ENCODE assay signal across 10 mouse cellular contexts in the genomic region with DNA sequence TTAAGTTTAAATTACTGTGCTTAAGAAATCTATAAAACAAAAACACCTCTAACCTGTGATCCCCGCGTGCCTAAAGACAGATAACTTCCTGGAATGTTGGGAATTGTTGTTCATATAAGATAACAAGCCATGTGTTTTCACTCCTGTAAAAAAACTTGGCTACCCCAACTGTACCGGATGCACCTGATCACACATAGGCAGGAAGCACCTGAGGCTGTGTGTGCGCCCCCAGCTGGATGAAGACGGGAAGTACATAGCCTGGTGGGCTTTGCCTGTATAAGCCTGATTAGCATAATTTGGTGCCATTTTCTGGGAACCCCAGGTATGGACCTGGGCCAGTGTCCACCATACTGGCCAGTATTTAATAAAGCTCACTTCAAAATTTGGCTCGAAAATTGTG. TPM values are rescaled to one million over a fixed set of nuclear protein-coding genes. Genes with fewer than 3 reads are reported as not detected.
A peak's percentile ranks its signal among the peaks of the same experiment; 100 is the strongest.
DNase-seq lines count a peak whose midpoint lies in the region; ATAC-seq and TF ChIP-seq lines count a peak whose summit lies in the region.
"Had no signal": no experiment of that assay in that cellular context is flagged by ENCODE, and none has a peak within 500 bp of the region (broad histone marks: within the 10 kb centered on the region; RNA-seq: fewer than 3 reads in every experiment).

No protein-coding gene starts in this region.

- no peaks in the 10 kb centered on the region for H3K27me3 ChIP-seq in heart, embryonic 12.5 days (replicated peaks)
- H3K27me3 ChIP-seq in lung, postnatal 0 days (replicated peaks; ENCODE audit: insufficient read depth, low read length), result no peaks in the 10 kb centered on the region
- H3K27me3 ChIP-seq: heart, embryonic 13.5 days; megakaryocyte, embryonic 14.5 days had no signal

- H3K9ac ChIP-seq in heart, embryonic 12.5 days, result no peak overlapping the region
- H3K9ac ChIP-seq in lung, postnatal 0 days (replicated peaks; ENCODE audit: low read depth), result no peak overlapping the region
- H3K9ac ChIP-seq: heart, embryonic 13.5 days had no signal

- H3K4me1 ChIP-seq in heart, embryonic 12.5 days (replicated peaks), result peaks cover 52% of the 10 kb centered on the region
- peaks cover 21% of the 10 kb centered on the region for H3K4me1 ChIP-seq in lung, postnatal 0 days (ENCODE audit: insufficient read depth, low read depth, low read length)

- H3K4me2 ChIP-seq in heart, embryonic 12.5 days, result no peak overlapping the region
- H3K4me2 ChIP-seq in lung, postnatal 0 days (replicated peaks; ENCODE audit: low read depth, low read length), result no peak overlapping the region
- H3K4me2 ChIP-seq: heart, embryonic 13.5 days had no signal

- ATAC-seq in heart, embryonic 12.5 days (ENCODE audit: insufficient number of reproducible peaks, low FRiP score), result 0 out of 2 replicates have a peak, but pooled peaks have one; percentile 26
- ATAC-seq in lung, postnatal 0 days, result no peak
- ATAC-seq in inflammation-experienced regulatory T-cells, adult 6 months, result peak; percentile 61

- H3K9me3 ChIP-seq in heart, embryonic 12.5 days (replicated peaks), result no peaks in the 10 kb centered on the region
- H3K9me3 ChIP-seq in lung, postnatal 0 days (ENCODE audit: low read length), result no peaks in the 10 kb centered on the region
- H3K9me3 ChIP-seq: heart, embryonic 13.5 days; megakaryocyte, embryonic 14.5 days had no signal

- no peak overlapping the region for H3K4me3 ChIP-seq in heart, embryonic 12.5 days
- H3K4me3 ChIP-seq in lung, postnatal 0 days (ENCODE audit: low read depth, low read length), result no peak overlapping the region
- H3K4me3 ChIP-seq: heart, embryonic 13.5 days; megakaryocyte, embryonic 14.5 days had no signal

- H3K27ac ChIP-seq in heart, embryonic 12.5 days (ENCODE audit: poor library complexity, severe bottlenecking), result no peak overlapping the region
- H3K27ac ChIP-seq in lung, postnatal 0 days (ENCODE audit: low read length), result no peak overlapping the region
- H3K27ac ChIP-seq: heart, embryonic 13.5 days had no signal

- TF ChIP-seq EP300 in lung, postnatal 0 days (IDR thresholded peaks at IDR 0.05), result no peak

- DNase-seq in heart, postnatal 25 days (ENCODE audit: low spot score), result no peak
- DNase-seq in lung, postnatal 0 days (ENCODE audit: low spot score), result peak; percentile 38
- DNase-seq in lung, postnatal 14 days, result no peak
- peak; percentile 54 to 70 for DNase-seq in thymus, postnatal 36 days
- DNase-seq in urinary bladder, postnatal 10 days (ENCODE audit: low spot score), result no peak
- DNase-seq in right cerebral cortex, adult 18-20 months, result no peak

- TF ChIP-seq CTCF in lung, postnatal 0 days (IDR thresholded peaks at IDR 0.05), result peak; percentile 67

- no peaks in the 10 kb centered on the region; the same call in 1 of the 2 replicates for H3K36me3 ChIP-seq in heart, embryonic 12.5 days
- no peaks in the 10 kb centered on the region for H3K36me3 ChIP-seq in lung, postnatal 0 days (ENCODE audit: insufficient read depth, low read length)

- WGBS in heart, embryonic 12.5 days, result 50% methylated on average over 6 of the region's 6 CpGs
- 32% methylated on average over 6 of the region's 6 CpGs for WGBS in lung, postnatal 0 days

- intact Hi-C loops in heart, postnatal 25 days (cut with DNase I), result no loop called here

RNA-seq across cellular contexts. Expression of a gene that starts 19.3 kb away (rescaled TPM):
- polyA plus RNA-seq in heart, embryonic 12.5 days (2016; fragmentation: Nextera tagmentation; extraction: Ambion mirVana), result 26.2 and 26.5 TPM in 2 replicates
- 10 to 100 TPM; 48.0 to 52.3 TPM for total RNA-seq in heart, postnatal 25 days (2021)
- 19.1 and 20.3 TPM in 2 replicates for polyA plus RNA-seq in lung, postnatal 0 days (2015; fragmentation: Nextera tagmentation; extraction: Ambion mirVana)
- 1 to 10 TPM; 2.5 to 5.3 (median 2.8) TPM for polyA plus RNA-seq in inflammation-experienced regulatory T-cells, adult 6 months (2017; shearing (Covaris generic))

RNA-seq across cellular contexts. Expression of a gene that starts 25.9 kb away (rescaled TPM):
- polyA plus RNA-seq in heart, embryonic 12.5 days (2016; fragmentation: Nextera tagmentation; extraction: Ambion mirVana), result 0.08 TPM in 1 of 2 replicates, not detected in the other
- not detected for total RNA-seq in heart, postnatal 25 days (2021)
- 0.05 and 0.15 TPM in 2 replicates for polyA plus RNA-seq in lung, postnatal 0 days (2015; fragmentation: Nextera tagmentation; extraction: Ambion mirVana)
- polyA plus RNA-seq in inflammation-experienced regulatory T-cells, adult 6 months (2017; shearing (Covaris generic)), result not detected
- polyA plus RNA-seq: heart, embryonic 13.5 days had no signal

RNA-seq across cellular contexts. Expression of a gene that starts 33.5 kb away (rescaled TPM):
- polyA plus RNA-seq in heart, embryonic 12.5 days (2016; fragmentation: Nextera tagmentation; extraction: Ambion mirVana), result 0.32 and 0.36 TPM in 2 replicates
- total RNA-seq in heart, postnatal 25 days (2021), result under 1 TPM; 0.28 to 0.49 TPM
- polyA plus RNA-seq in lung, postnatal 0 days (2015; fragmentation: Nextera tagmentation; extraction: Ambion mirVana), result 0.76 and 0.88 TPM in 2 replicates
- polyA plus RNA-seq in inflammation-experienced regulatory T-cells, adult 6 months (2017; shearing (Covaris generic)), result 1 to 10 TPM in 2 of 3 experiments, under 1 TPM in 1; 0.87 to 2.3 (median 2.0) TPM

RNA-seq across cellular contexts. Expression of a gene that starts 33.8 kb away (rescaled TPM):
- polyA plus RNA-seq in heart, embryonic 12.5 days (2016; fragmentation: Nextera tagmentation; extraction: Ambion mirVana), result 118 and 121 TPM in 2 replicates
- total RNA-seq in heart, postnatal 25 days (2021), result 10 to 100 TPM; 44.6 to 45.6 TPM
- polyA plus RNA-seq in lung, postnatal 0 days (2015; fragmentation: Nextera tagmentation; extraction: Ambion mirVana), result 161 and 163 TPM in 2 replicates
- 100 to 1,000 TPM in 1 of 3 experiments, 10 to 100 TPM in 2; 77.6 to 107 (median 89.0) TPM for polyA plus RNA-seq in inflammation-experienced regulatory T-cells, adult 6 months (2017; shearing (Covaris generic))

RNA-seq across cellular contexts. Expression of a gene that starts 35.4 kb away (rescaled TPM):
- 66.4 and 74.0 TPM in 2 replicates for polyA plus RNA-seq in heart, embryonic 12.5 days (2016; fragmentation: Nextera tagmentation; extraction: Ambion mirVana)
- 10 to 100 TPM; 35.6 to 35.9 TPM for total RNA-seq in heart, postnatal 25 days (2021)
- 85.5 and 91.9 TPM in 2 replicates for polyA plus RNA-seq in lung, postnatal 0 days (2015; fragmentation: Nextera tagmentation; extraction: Ambion mirVana)
- polyA plus RNA-seq in inflammation-experienced regulatory T-cells, adult 6 months (2017; shearing (Covaris generic)), result 10 to 100 TPM; 24.6 to 47.8 (median 43.3) TPM

Comparison
In these comparisons a context has a peak if more than half of its experiments do, and no peak if none do; other contexts are left out.
1. DNase-seq: peak in lung, postnatal 0 days (single experiment) and thymus, postnatal 36 days (2 of 2); none in heart, postnatal 25 days (single experiment), lung, postnatal 14 days (single experiment), urinary bladder, postnatal 10 days (single experiment) and right cerebral cortex, adult 18-20 months (single experiment).